Mouse (Mus musculus) neural tube, embryonic 15.5 days (tissue): ENCODE measurements around the gene Gm10715. TPM values are rescaled to one million over a fixed set of nuclear protein-coding genes. Genes with fewer than 3 reads are reported as not detected.
"Not testable (repeated sequence)": the region's sequence is repeated elsewhere in the genome, so short reads cannot be mapped to it uniquely, and the experiment has no call there.

Experiments
- ATAC-seq: fragments of 200-750 bp; cut with Nextera tagmentation; 2 replicates; pipeline ENCODE4 v1.8.0; 2017; ENCODE audit warnings: mild to moderate bottlenecking, moderate TSS enrichment, moderate library complexity; ENCODE audit not compliant: low FRiP score
- H3K27ac ChIP-seq: fragments of 300-500 bp; sonication (generic); replicated peaks from 2 replicates; pipeline ENCODE4 v1.5.1; 2015; ENCODE audit warnings: mild to moderate bottlenecking, inconsistent platforms
- H3K27me3 ChIP-seq: fragments of 300-500 bp; sonication (generic); replicated peaks from 2 replicates; pipeline ENCODE4 v1.6.1; 2015; ENCODE audit warnings: inconsistent platforms
- H3K36me3 ChIP-seq: fragments of 300-500 bp; sonication (generic); 2 replicates; pipeline ENCODE4 v1.6.1; 2015; ENCODE audit warnings: inconsistent platforms
- H3K4me1 ChIP-seq: fragments of 300-500 bp; sonication (generic); 2 replicates; pipeline ENCODE4 v1.6.1; 2015; ENCODE audit warnings: inconsistent platforms
- H3K4me2 ChIP-seq: fragments of 300-500 bp; sonication (generic); 2 replicates; pipeline ENCODE4 v1.6.1; 2015; ENCODE audit warnings: inconsistent platforms, mild to moderate bottlenecking, moderate library complexity
- H3K4me3 ChIP-seq: fragments of 300-500 bp; sonication (generic); replicated peaks from 2 replicates; pipeline ENCODE4 v1.5.1; 2015; ENCODE audit warnings: mild to moderate bottlenecking, inconsistent platforms
- H3K9ac ChIP-seq: fragments of 300-500 bp; sonication (generic); replicated peaks from 2 replicates; pipeline ENCODE4 v1.6.1; 2015; ENCODE audit warnings: mild to moderate bottlenecking, inconsistent platforms
- H3K9me3 ChIP-seq: fragments of 300-500 bp; sonication (generic); replicated peaks from 2 replicates; pipeline ENCODE4 v1.6.1; 2016; ENCODE audit warnings: inconsistent platforms
- WGBS: fragments of 180-500 bp; shearing (Covaris S2); methylation state at CpG from one replicate; pipeline ENCODE4 v1.1.7; 2015; ENCODE audit warnings: mixed read lengths; 5-methylcytosine and 5-hydroxymethylcytosine counted together
- microRNA-seq: library from miRNA; unstranded; fragments of <30 nt; microRNA quantifications from one replicate; pipeline ENCODE4, GENCODE M21; 2017
- polyA plus RNA-seq: library from polyadenylated mRNA; unstranded; fragments of >200 nt; fragmentation: Nextera tagmentation; extraction: Ambion mirVana; gene quantifications from 2 replicates; pipeline ENCODE4 v1.2.1, GENCODE M21; 2015

The Gm10715 gene
- polyA plus RNA-seq, 1 experiment from 2014 or later, result not detected

- not testable (repeated sequence) for H3K4me1 ChIP-seq, ATAC-seq, H3K27me3 ChIP-seq, H3K4me3 ChIP-seq, H3K4me2 ChIP-seq, H3K36me3 ChIP-seq, H3K9me3 ChIP-seq, H3K9ac ChIP-seq, H3K27ac ChIP-seq
- 69% methylated on average over 9 of the region's 9 CpGs for WGBS
Observed at GRCm38 (mm10) chr9:3026741-3027140, 9.9 kb upstream of the Gm10715 start.

DNA sequence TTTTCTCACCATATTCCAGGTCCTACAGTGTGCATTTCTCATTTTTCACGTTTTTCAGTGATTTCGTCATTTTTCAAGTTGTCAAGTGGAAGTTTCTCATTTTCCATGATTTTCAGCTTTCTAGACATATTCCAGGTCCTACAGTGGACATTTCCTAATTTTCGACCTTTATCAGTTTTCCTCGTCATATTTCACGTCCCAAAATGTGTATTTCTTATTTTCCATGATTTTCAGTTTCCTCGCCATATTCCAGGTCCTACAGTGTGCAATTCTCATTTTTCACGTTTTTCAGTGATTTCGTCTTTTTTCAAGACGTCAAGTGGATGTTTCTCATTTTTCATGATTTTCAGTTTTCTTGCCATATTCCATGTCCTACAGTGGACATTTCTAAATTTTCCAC, 9.5 kb upstream of the Gm10715 start:
- ATAC-seq, result not testable (repeated sequence)

DNA sequence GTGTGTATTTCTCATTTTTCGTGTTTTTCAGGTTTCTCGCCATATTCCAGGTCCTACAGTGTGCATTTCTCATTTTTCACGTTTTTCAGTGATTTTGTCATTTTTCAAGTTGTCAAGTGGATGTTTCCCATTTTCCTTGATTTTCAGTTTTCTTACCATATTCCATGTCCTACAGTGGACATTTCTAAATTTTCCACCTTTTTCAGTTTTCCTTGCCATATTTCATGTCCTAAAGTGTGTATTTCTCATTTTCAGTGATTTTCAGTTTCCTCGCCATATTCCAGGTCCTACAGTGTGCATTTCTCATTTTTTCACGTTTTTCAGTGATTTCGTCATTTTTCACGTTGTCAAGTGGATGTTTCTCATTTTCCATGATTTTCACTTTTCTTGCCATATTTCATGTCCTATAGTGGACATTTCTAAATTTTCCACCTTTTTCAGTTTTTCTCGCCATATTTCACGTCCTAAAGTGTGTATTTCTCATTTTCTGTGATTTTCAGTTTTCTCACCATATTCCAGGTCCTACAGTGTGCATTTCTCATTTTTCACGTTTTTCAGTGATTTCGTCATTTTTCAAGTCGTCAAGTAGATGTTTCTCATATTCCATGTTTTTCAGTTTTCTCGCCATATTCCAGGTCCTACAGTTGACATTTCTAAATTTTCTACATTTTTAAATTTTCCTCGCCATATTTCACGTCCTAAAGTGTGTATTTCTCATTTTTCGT, 7.2 kb upstream of the Gm10715 start:
- H3K27ac ChIP-seq, H3K4me3 ChIP-seq, H3K9ac ChIP-seq, H3K9me3 ChIP-seq, ATAC-seq, H3K4me1 ChIP-seq, H3K27me3 ChIP-seq, H3K4me2 ChIP-seq, H3K36me3 ChIP-seq: not testable (repeated sequence)
- WGBS, result 65% methylated on average over 13 of the region's 16 CpGs

More for the DNA sequence above, 9.5 kb upstream of the Gm10715 start:
- H3K9ac ChIP-seq, H3K4me2 ChIP-seq, H3K4me3 ChIP-seq, H3K9me3 ChIP-seq, H3K27me3 ChIP-seq, H3K4me1 ChIP-seq, H3K36me3 ChIP-seq, H3K27ac ChIP-seq: not testable (repeated sequence)
- WGBS, result 72% methylated on average over 9 of the region's 9 CpGs

DNA sequence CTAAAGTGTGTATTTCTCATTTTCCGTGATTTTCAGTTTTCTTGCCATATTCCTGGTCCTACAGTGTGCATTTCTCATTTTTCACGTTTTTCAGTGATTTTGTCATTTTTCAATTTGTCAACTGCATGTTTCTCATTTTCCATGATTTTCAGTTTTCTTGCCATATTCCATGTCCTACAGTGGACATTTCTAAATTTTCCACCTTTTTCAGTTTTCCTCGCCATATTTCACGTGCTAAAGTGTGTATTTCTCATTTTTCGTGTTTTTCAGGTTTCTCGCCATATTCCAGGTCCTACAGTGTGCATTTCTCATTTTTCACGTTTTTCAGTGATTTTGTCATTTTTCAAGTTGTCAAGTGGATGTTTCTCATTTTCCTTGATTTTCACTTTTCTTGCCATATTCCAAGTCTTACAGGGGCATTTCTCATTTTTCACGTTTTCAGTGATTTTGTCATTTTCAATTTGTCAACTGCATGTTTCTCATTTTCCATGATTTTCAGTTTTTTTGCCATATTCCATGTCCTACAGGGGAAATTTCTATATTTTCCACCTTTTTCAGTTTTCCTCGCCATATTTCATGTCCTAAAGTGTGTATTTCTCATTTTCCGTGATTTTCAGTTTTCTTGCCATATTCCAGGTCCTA, 5.9 kb upstream of the Gm10715 start:
- not testable (repeated sequence) for H3K4me2 ChIP-seq, ATAC-seq, H3K27ac ChIP-seq, H3K4me3 ChIP-seq, H3K27me3 ChIP-seq, H3K36me3 ChIP-seq, H3K9me3 ChIP-seq, H3K4me1 ChIP-seq, H3K9ac ChIP-seq
- 61% methylated on average over 2 of the region's 10 CpGs for WGBS

- not testable (repeated sequence) for H3K9me3 ChIP-seq, H3K4me3 ChIP-seq, H3K27me3 ChIP-seq, H3K9ac ChIP-seq, H3K4me1 ChIP-seq, H3K36me3 ChIP-seq, H3K27ac ChIP-seq, H3K4me2 ChIP-seq, ATAC-seq
- 38% methylated on average over 1 of the region's 8 CpGs for WGBS
Observed at GRCm38 (mm10) chr9:3034299-3034698, 2.4 kb upstream of the Gm10715 start, which contains the start of gene Gm17535. Gene Gm17535 (plus strand): TSS chr9:3034599.

GRCm38 (mm10) chr9:3038161-3038560, 1.5 kb downstream of the Gm10715 start:
- not testable (repeated sequence) for H3K4me1 ChIP-seq, H3K9ac ChIP-seq, H3K9me3 ChIP-seq, ATAC-seq, H3K4me2 ChIP-seq, H3K4me3 ChIP-seq, H3K36me3 ChIP-seq, H3K27me3 ChIP-seq, H3K27ac ChIP-seq
- 74% methylated on average over 4 of the region's 4 CpGs for WGBS

Small RNAs within 50 kb of the gene (microRNA-seq; reads per million reads assigned to microRNA genes)
- gene Mir101c, result not detected

Other genes starting within 250 kb of the Gm10715 start
- not detected in 2 replicates for gene Gm10722, start 36.0 kb upstream of the Gm10715 start, polyA plus RNA-seq
- gene Gm11168, start 33.5 kb upstream of the Gm10715 start, polyA plus RNA-seq, result not detected in 2 replicates
- gene Gm10721, start 23.7 kb upstream of the Gm10715 start, polyA plus RNA-seq, result 0.56 TPM in 1 of 2 replicates, not detected in the other
- not detected in 2 replicates for gene Gm10720, start 21.2 kb upstream of the Gm10715 start, polyA plus RNA-seq
- 0.27 and 0.29 TPM in 2 replicates for gene Gm10719, start 19.5 kb upstream of the Gm10715 start, polyA plus RNA-seq
- gene Gm10718, start 13.3 kb upstream of the Gm10715 start, polyA plus RNA-seq, result 0.68 TPM in 1 of 2 replicates, not detected in the other
- 0.33 and 0.37 TPM in 2 replicates for gene Gm10717, start 11.5 kb upstream of the Gm10715 start, polyA plus RNA-seq
- not detected in 2 replicates for gene Gm17535, start 2.3 kb upstream of the Gm10715 start, polyA plus RNA-seq